In the genomic region with DNA sequence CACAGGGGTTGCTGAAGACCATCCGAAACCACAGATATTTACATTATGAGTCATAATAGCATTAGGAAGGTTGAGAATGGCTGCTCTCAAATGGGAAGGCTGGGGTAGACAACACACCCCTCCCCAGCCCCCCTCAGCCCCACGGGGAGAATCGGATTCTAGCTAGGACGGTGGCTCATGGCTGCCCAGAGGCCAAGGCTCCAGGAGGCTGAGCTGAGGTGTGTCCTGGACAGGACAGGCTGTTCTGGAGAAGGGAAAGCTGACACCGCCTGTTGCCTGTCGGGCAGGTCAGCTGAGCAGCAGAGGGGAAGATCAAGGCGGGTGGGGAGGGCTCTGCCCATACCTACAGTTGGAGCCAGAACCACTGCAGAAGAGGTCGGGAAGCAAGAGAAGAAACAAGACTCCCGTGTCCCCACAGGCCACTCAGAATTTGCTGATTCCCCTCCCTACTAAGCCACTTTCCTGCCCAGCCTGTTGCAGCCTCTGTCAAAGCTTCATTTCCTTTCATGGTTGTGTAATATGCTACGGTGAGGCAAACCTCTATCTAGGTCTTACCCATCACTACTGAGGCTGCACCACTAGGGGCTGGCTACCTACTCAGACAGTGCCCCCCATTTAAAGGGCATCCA, we compare ENCODE assay signal across 11 mouse cellular contexts. TPM values are rescaled to one million over a fixed set of nuclear protein-coding genes. Genes with fewer than 3 reads are reported as not detected.
DNase-seq lines count a peak whose midpoint lies in the region; ATAC-seq and TF ChIP-seq lines count a peak whose summit lies in the region.
"Had no signal": no experiment of that assay in that cellular context is flagged by ENCODE, and none has a peak within 500 bp of the region (broad histone marks: within the 10 kb centered on the region; RNA-seq: fewer than 3 reads in every experiment).

No protein-coding gene starts in this region.

- no peaks in the 10 kb centered on the region for H3K9me3 ChIP-seq in heart, embryonic 10.5 days
- no peaks in the 10 kb centered on the region for H3K9me3 ChIP-seq in embryonic facial prominence, embryonic 15.5 days (replicated peaks)
- H3K9me3 ChIP-seq: heart, embryonic 15.5 days; lung, embryonic 15.5 days had no signal

- intact Hi-C loops in heart, adult 2 months (cut with DNase I), result no loop called here

- H3K79me2 ChIP-seq in heart, adult 2 months (replicated peaks; ENCODE audit: control insufficient read depth, insufficient read depth, low read length), result no peaks in the 10 kb centered on the region

- TF ChIP-seq EP300 in heart, adult 2 months (IDR thresholded peaks at IDR 0.05; ENCODE audit: insufficient read depth, low read depth, low read length), result peak; percentile 97

- no peak overlapping the region for H3K4me2 ChIP-seq in embryonic facial prominence, embryonic 15.5 days (replicated peaks)
- H3K4me2 ChIP-seq: heart, embryonic 15.5 days; lung, embryonic 15.5 days had no signal

- H3K4me1 ChIP-seq in heart, adult 2 months (ENCODE audit: control insufficient read depth, insufficient read depth, low read length), result peaks cover 6% of the 10 kb centered on the region
- H3K4me1 ChIP-seq in heart, embryonic 10.5 days, result peaks cover 22% of the 10 kb centered on the region
- peaks cover 15% of the 10 kb centered on the region for H3K4me1 ChIP-seq in embryonic facial prominence, embryonic 15.5 days

- peak overlapping the region; percentile 18 for H3K9ac ChIP-seq in heart, adult 2 months (ENCODE audit: low read depth, low read length)
- no peak overlapping the region for H3K9ac ChIP-seq in embryonic facial prominence, embryonic 15.5 days
- H3K9ac ChIP-seq: heart, embryonic 15.5 days; lung, embryonic 15.5 days had no signal

- ATAC-seq in embryonic facial prominence, embryonic 15.5 days (ENCODE audit: insufficient number of reproducible peaks, low FRiP score, low TSS enrichment, low read depth), result no peak

- H3K36me3 ChIP-seq in heart, adult 2 months (ENCODE audit: control insufficient read depth, insufficient read depth, low read length), result no peaks in the 10 kb centered on the region
- peaks cover 81% of the 10 kb centered on the region for H3K36me3 ChIP-seq in heart, embryonic 10.5 days
- H3K36me3 ChIP-seq in embryonic facial prominence, embryonic 15.5 days, result peaks cover 37% of the 10 kb centered on the region

- H3K27me3 ChIP-seq in heart, adult 2 months (ENCODE audit: control insufficient read depth, insufficient read depth, low read length), result no peaks in the 10 kb centered on the region
- no peaks in the 10 kb centered on the region for H3K27me3 ChIP-seq in heart, embryonic 10.5 days (ENCODE audit: insufficient read depth, poor library complexity, severe bottlenecking)
- no peaks in the 10 kb centered on the region for H3K27me3 ChIP-seq in embryonic facial prominence, embryonic 15.5 days
- H3K27me3 ChIP-seq: heart, embryonic 15.5 days; lung, embryonic 15.5 days had no signal

- TF ChIP-seq CTCF in heart, adult 2 months (IDR thresholded peaks at IDR 0.05), result peak; percentile 37

- H3K27ac ChIP-seq in heart, adult 2 months, result peak overlapping the region; percentile 78
- H3K27ac ChIP-seq in heart, embryonic 10.5 days, result no peak overlapping the region
- peak overlapping the region; percentile 28; the same call in 1 of the 2 replicates for H3K27ac ChIP-seq in embryonic facial prominence, embryonic 15.5 days (replicated peaks)
- H3K27ac ChIP-seq: heart, embryonic 15.5 days; lung, embryonic 15.5 days had no signal

- DNase-seq in heart, adult 2 months, result peak in 1 of 2 experiments; percentile 77
- no peak for DNase-seq in heart, embryonic 10.5 days (ENCODE audit: low spot score)
- peak; percentile 84 for DNase-seq in 416B (ENCODE audit: low read depth)
- peak; percentile 57 for DNase-seq in lung, postnatal 25 days (ENCODE audit: low spot score)
- no peak for DNase-seq in ovary, postnatal 14 days (ENCODE audit: low spot score)
- DNase-seq in spleen, postnatal 10 days (ENCODE audit: low spot score in 2 of 2), result no peak
- DNase-seq in cerebellum, postnatal 14 days, result no peak
- DNase-seq: adrenal gland, postnatal 25 days had no signal

- peak; percentile 57 for TF ChIP-seq POLR2A in heart, adult 2 months (IDR thresholded peaks at IDR 0.05; ENCODE audit: insufficient read depth, low read depth, low read length)

- WGBS in heart, adult 2 months, result 43% methylated on average over 10 of the region's 10 CpGs
- 57% methylated on average over 10 of the region's 10 CpGs for WGBS in heart, embryonic 10.5 days
- WGBS in embryonic facial prominence, embryonic 15.5 days, result 32% methylated on average over 10 of the region's 10 CpGs

- no peak overlapping the region for H3K4me3 ChIP-seq in heart, adult 2 months
- no peak overlapping the region for H3K4me3 ChIP-seq in heart, embryonic 10.5 days
- H3K4me3 ChIP-seq in embryonic facial prominence, embryonic 15.5 days (replicated peaks), result no peak overlapping the region
- H3K4me3 ChIP-seq: heart, embryonic 15.5 days; lung, embryonic 15.5 days had no signal

RNA-seq across cellular contexts. Expression of a gene that starts 23.9 kb away (rescaled TPM):
- total RNA-seq in heart, adult 2 months (2021), result 10 to 100 TPM; 10.5 to 14.5 TPM
- polyA plus RNA-seq in heart, adult 2 months (2012; rRNA removed), result 2.4 and 4.5 TPM in 2 replicates
- polyA plus RNA-seq in heart, embryonic 10.5 days (2016; fragmentation: Nextera tagmentation; extraction: Ambion mirVana), result 25.5 and 26.8 TPM in 2 replicates
- 26.3 and 26.5 TPM in 2 replicates for polyA plus RNA-seq in embryonic facial prominence, embryonic 15.5 days (2015; fragmentation: Nextera tagmentation; extraction: Ambion mirVana)

RNA-seq across cellular contexts. Expression of a gene that starts 24.3 kb away (rescaled TPM):
- total RNA-seq in heart, adult 2 months (2021), result 100 to 1,000 TPM; 189 to 251 TPM
- 166 and 182 TPM in 2 replicates for polyA plus RNA-seq in heart, adult 2 months (2012; rRNA removed)
- polyA plus RNA-seq in heart, embryonic 10.5 days (2016; fragmentation: Nextera tagmentation; extraction: Ambion mirVana), result 22.7 and 25.5 TPM in 2 replicates
- 23.2 and 25.1 TPM in 2 replicates for polyA plus RNA-seq in embryonic facial prominence, embryonic 15.5 days (2015; fragmentation: Nextera tagmentation; extraction: Ambion mirVana)

RNA-seq across cellular contexts. Expression of a gene that starts 28.7 kb away (rescaled TPM):
- 1 to 10 TPM; 6.8 to 9.1 TPM for total RNA-seq in heart, adult 2 months (2021)
- 6.9 and 8.4 TPM in 2 replicates for polyA plus RNA-seq in heart, adult 2 months (2012; rRNA removed)
- polyA plus RNA-seq in heart, embryonic 10.5 days (2016; fragmentation: Nextera tagmentation; extraction: Ambion mirVana), result 13.3 and 18.3 TPM in 2 replicates
- 38.0 and 40.2 TPM in 2 replicates for polyA plus RNA-seq in embryonic facial prominence, embryonic 15.5 days (2015; fragmentation: Nextera tagmentation; extraction: Ambion mirVana)

RNA-seq across cellular contexts. Expression of a gene that starts 33.6 kb away (rescaled TPM):
- 100 to 1,000 TPM; 167 to 194 TPM for total RNA-seq in heart, adult 2 months (2021)
- 80.9 and 150 TPM in 2 replicates for polyA plus RNA-seq in heart, adult 2 months (2012; rRNA removed)
- 523 and 570 TPM in 2 replicates for polyA plus RNA-seq in heart, embryonic 10.5 days (2016; fragmentation: Nextera tagmentation; extraction: Ambion mirVana)
- polyA plus RNA-seq in embryonic facial prominence, embryonic 15.5 days (2015; fragmentation: Nextera tagmentation; extraction: Ambion mirVana), result 566 and 571 TPM in 2 replicates

RNA-seq across cellular contexts. Expression of a gene that starts 45.8 kb away (rescaled TPM):
- 1 to 10 TPM; 6.2 to 7.5 TPM for total RNA-seq in heart, adult 2 months (2021)
- polyA plus RNA-seq in heart, adult 2 months (2012; rRNA removed), result 5.3 and 7.7 TPM in 2 replicates
- polyA plus RNA-seq in heart, embryonic 10.5 days (2016; fragmentation: Nextera tagmentation; extraction: Ambion mirVana), result 11.4 and 13.0 TPM in 2 replicates
- polyA plus RNA-seq in embryonic facial prominence, embryonic 15.5 days (2015; fragmentation: Nextera tagmentation; extraction: Ambion mirVana), result 14.9 and 17.7 TPM in 2 replicates

Comparison
In these comparisons a context has a peak if more than half of its experiments do, and no peak if none do; other contexts are left out.
1. DNase-seq: peak in 416B (single experiment) and lung, postnatal 25 days (single experiment); none in heart, embryonic 10.5 days (single experiment), ovary, postnatal 14 days (single experiment), spleen, postnatal 10 days (0 of 2) and cerebellum, postnatal 14 days (0 of 2).